Mouse (Mus musculus): Measurements from ENCODE around the gene Olfr583.

Gene Olfr583

GRCm38 (mm10) chr7:103051000-103051399 lies at the start of gene Olfr583:
Olfr583 (plus strand) TSS chr7:103051300.
- no peak for DNase-seq (ENCODE audit: low spot score in 2 of 2)

DNA sequence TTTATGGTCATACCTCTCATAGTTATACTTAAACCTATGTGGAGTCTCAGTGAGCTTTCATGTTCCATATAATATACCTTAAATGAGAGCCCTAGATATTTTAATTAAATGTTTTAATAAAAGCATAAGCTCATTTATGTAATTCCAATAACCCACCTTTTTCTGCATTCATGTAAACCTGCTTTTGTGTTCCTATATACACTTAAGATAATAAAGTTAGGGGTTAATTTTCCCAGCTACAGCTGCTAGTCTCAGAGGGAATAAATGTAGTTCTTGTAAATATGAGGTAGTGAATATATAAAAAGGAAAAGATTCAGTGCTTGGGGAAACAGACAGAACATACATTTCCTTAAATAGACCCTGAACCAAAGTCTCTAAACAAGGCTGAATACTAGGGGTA lies 13.4 kb upstream of the Olfr583 start, which contains the start of gene Olfr582:
Gene Olfr582 (plus strand): TSS at position 301 of the 400 bp plus-strand sequence.
- no peak for DNase-seq (ENCODE audit: low spot score in 2 of 2)

- no peak for DNase-seq (ENCODE audit: low spot score in 2 of 2)
Measured at GRCm38 (mm10) chr7:103081585-103081984, 30.5 kb downstream of the Olfr583 start, which contains the start of gene Olfr584. Olfr584 (plus strand) TSS chr7:103081885.

GRCm38 (mm10) chr7:103097420-103097819 lies 46.3 kb downstream of the Olfr583 start, which contains the start of gene Olfr585:
Olfr585 (plus strand) TSS chr7:103097720.
- DNase-seq (ENCODE audit: low spot score in 2 of 2) = no peak

Measured in spleen, postnatal 10 days (tissue).